Mouse (Mus musculus): Measurements from ENCODE around the gene Tef. TPM values are rescaled to one million over a fixed set of nuclear protein-coding genes. Genes with fewer than 3 reads are reported as not detected.

Tef gene
- polyA plus RNA-seq, 1 experiment from 2014 or later: 22.9 TPM

- 86% methylated on average over 4 of the region's 4 CpGs for WGBS
- Histone ChIP-seq H3K27me3 (no peaks in the 10 kb centered on the region), H3K36me3 (peaks cover 16% of the 10 kb centered on the region)
These were observed 28.3 kb downstream of the Tef start for GRCm38 (mm10) chr15:81830530-81830929.

GRCm38 (mm10) chr15:81831136-81831825 is 29.1 kb downstream of the Tef start:
- H3K9me3 ChIP-seq (replicated peaks): no peaks in the 10 kb centered on the region
- peak overlapping the region; percentile 39; the same call in 1 of the 2 replicates for H3K4me2 ChIP-seq
- H3K4me1 ChIP-seq (replicated peaks): peaks cover 42% of the 10 kb centered on the region
- WGBS: 15% methylated on average over 24 of the region's 24 CpGs
- ATAC-seq (replicated peaks; ENCODE audit: insufficient number of reproducible peaks, insufficient read depth, low FRiP score, low read depth): peak; percentile 74
- no peak overlapping the region for H3K4me3 ChIP-seq
- H3K27me3 ChIP-seq: no peaks in the 10 kb centered on the region
- no peak overlapping the region for H3K27ac ChIP-seq
- H3K9ac ChIP-seq: no peak overlapping the region
- H3K36me3 ChIP-seq: peaks cover 9% of the 10 kb centered on the region

More at GRCm38 (mm10) chr15:81830530-81830929, 28.3 kb downstream of the Tef start:
- Histone ChIP-seq H3K9ac (no peak overlapping the region), H3K4me3 (no peak overlapping the region), H3K4me1 (replicated peaks) (peaks cover 35% of the 10 kb centered on the region), H3K27ac (no peak overlapping the region), H3K4me2 (no peak overlapping the region), H3K9me3 (replicated peaks) (no peaks in the 10 kb centered on the region)
- no peak for ATAC-seq (replicated peaks; ENCODE audit: insufficient number of reproducible peaks, insufficient read depth, low FRiP score, low read depth)

GRCm38 (mm10) chr15:81832219-81832618 is 30.0 kb downstream of the Tef start:
- Histone ChIP-seq H3K27me3 (no peaks in the 10 kb centered on the region), H3K4me3 (no peak overlapping the region), H3K4me1 (replicated peaks) (peaks cover 52% of the 10 kb centered on the region), H3K9me3 (replicated peaks) (no peaks in the 10 kb centered on the region), H3K27ac (no peak overlapping the region), H3K4me2 (no peak overlapping the region), H3K36me3 (peaks cover 5% of the 10 kb centered on the region), H3K9ac (no peak overlapping the region)
- WGBS: 77% methylated on average over 3 of the region's 3 CpGs
- no peak for ATAC-seq (replicated peaks; ENCODE audit: insufficient number of reproducible peaks, insufficient read depth, low FRiP score, low read depth)

- WGBS: 76% methylated on average over 4 of the region's 4 CpGs
- Histone ChIP-seq H3K27ac (peak overlapping the region; percentile 83; the same call in 1 of the 2 replicates), H3K4me2 (no peak overlapping the region), H3K4me3 (no peak overlapping the region), H3K9ac (no peak overlapping the region), H3K27me3 (no peaks in the 10 kb centered on the region), H3K9me3 (replicated peaks) (no peaks in the 10 kb centered on the region), H3K4me1 (replicated peaks) (peaks cover 61% of the 10 kb centered on the region), H3K36me3 (no peaks in the 10 kb centered on the region)
- ATAC-seq (replicated peaks; ENCODE audit: insufficient number of reproducible peaks, insufficient read depth, low FRiP score, low read depth): no peak
These were observed 31.3 kb downstream of the Tef start for GRCm38 (mm10) chr15:81833481-81833880.

GRCm38 (mm10) chr15:81834171-81834841 is 32.1 kb downstream of the Tef start:
- peak overlapping the region; percentile 83 for H3K27ac ChIP-seq
- no peak overlapping the region for H3K9ac ChIP-seq
- peaks cover 69% of the 10 kb centered on the region for H3K4me1 ChIP-seq (replicated peaks)
- peak; percentile 66 for ATAC-seq (replicated peaks; ENCODE audit: insufficient number of reproducible peaks, insufficient read depth, low FRiP score, low read depth)
- H3K36me3 ChIP-seq: no peaks in the 10 kb centered on the region
- H3K4me2 ChIP-seq: no peak overlapping the region; the same call in 1 of the 2 replicates
- 42% methylated on average over 3 of the region's 3 CpGs for WGBS
- no peaks in the 10 kb centered on the region for H3K27me3 ChIP-seq
- H3K4me3 ChIP-seq: no peak overlapping the region
- H3K9me3 ChIP-seq (replicated peaks): no peaks in the 10 kb centered on the region

- no peak overlapping the region for H3K4me2 ChIP-seq
- no peak for ATAC-seq (replicated peaks; ENCODE audit: insufficient number of reproducible peaks, insufficient read depth, low FRiP score, low read depth)
- H3K4me1 ChIP-seq (replicated peaks): peaks cover 79% of the 10 kb centered on the region
- H3K9me3 ChIP-seq (replicated peaks): no peaks in the 10 kb centered on the region
- H3K36me3 ChIP-seq: no peaks in the 10 kb centered on the region
- peak overlapping the region; percentile 83 for H3K27ac ChIP-seq
- H3K9ac ChIP-seq: peak overlapping the region; percentile 48
- WGBS: 77% methylated on average over 10 of the region's 10 CpGs
- no peaks in the 10 kb centered on the region for H3K27me3 ChIP-seq
- no peak overlapping the region for H3K4me3 ChIP-seq
These were observed 33.0 kb downstream of the Tef start for GRCm38 (mm10) chr15:81835007-81835880.

GRCm38 (mm10) chr15:81836124-81836821 is 34.1 kb downstream of the Tef start:
- no peaks in the 10 kb centered on the region for H3K9me3 ChIP-seq (replicated peaks)
- peak overlapping the region; percentile 48 for H3K9ac ChIP-seq
- H3K4me3 ChIP-seq: peak overlapping the region; percentile 40
- no peaks in the 10 kb centered on the region for H3K36me3 ChIP-seq
- WGBS: 4% methylated on average over 30 of the region's 33 CpGs
- peak; percentile 84 for ATAC-seq (replicated peaks; ENCODE audit: insufficient number of reproducible peaks, insufficient read depth, low FRiP score, low read depth)
- peak overlapping the region; percentile 64 for H3K4me2 ChIP-seq
- H3K4me1 ChIP-seq (replicated peaks): peaks cover 77% of the 10 kb centered on the region
- H3K27me3 ChIP-seq: no peaks in the 10 kb centered on the region
- peak overlapping the region; percentile 74 for H3K27ac ChIP-seq

GRCm38 (mm10) chr15:81836966-81837920 is 35.0 kb downstream of the Tef start:
- Histone ChIP-seq H3K4me3 (no peak overlapping the region; the same call in 1 of the 2 replicates), H3K4me2 (peak overlapping the region; percentile 64), H3K27ac (peak overlapping the region; percentile 74), H3K9me3 (replicated peaks) (no peaks in the 10 kb centered on the region), H3K27me3 (no peaks in the 10 kb centered on the region), H3K36me3 (no peaks in the 10 kb centered on the region), H3K4me1 (replicated peaks) (peaks cover 73% of the 10 kb centered on the region), H3K9ac (peak overlapping the region; percentile 48; the same call in 1 of the 2 replicates)
- WGBS: 62% methylated on average over 7 of the region's 7 CpGs
- ATAC-seq (replicated peaks; ENCODE audit: insufficient number of reproducible peaks, insufficient read depth, low FRiP score, low read depth): no peak

- 61% methylated on average over 14 of the region's 14 CpGs for WGBS
- no peak overlapping the region for H3K9ac ChIP-seq
- H3K4me3 ChIP-seq: no peak overlapping the region
- H3K4me1 ChIP-seq (replicated peaks): peaks cover 64% of the 10 kb centered on the region
- H3K27ac ChIP-seq: peak overlapping the region; percentile 89
- no peaks in the 10 kb centered on the region for H3K27me3 ChIP-seq
- no peak overlapping the region for H3K4me2 ChIP-seq
- ATAC-seq (replicated peaks; ENCODE audit: insufficient number of reproducible peaks, insufficient read depth, low FRiP score, low read depth): no peak
- H3K36me3 ChIP-seq: no peaks in the 10 kb centered on the region
- H3K9me3 ChIP-seq (replicated peaks): no peaks in the 10 kb centered on the region
These were observed 36.5 kb downstream of the Tef start for GRCm38 (mm10) chr15:81838554-81839235.
